Mouse (Mus musculus) brain, embryonic 14.5 days (tissue): ENCODE measurements around the gene Glt28d2. TPM values are rescaled to one million over a fixed set of nuclear protein-coding genes. Genes with fewer than 3 reads are reported as not detected.

Experiments used
- DNase-seq: peaks from one replicate; pipeline ENCODE4 v3.0.0-alpha.2; 2011; ENCODE audit warnings: low read depth
- CTCF ChIP-seq: fragments of 200-500 bp; IDR thresholded peaks from 2 replicates; pipeline ENCODE4 v1.5.1; 2012; ENCODE audit warnings: inconsistent platforms, mild to moderate bottlenecking, moderate library complexity, borderline replicate concordance; ENCODE audit not compliant: insufficient read depth, insufficient read length; ENCODE audit errors: extremely low read depth
- POLR2A ChIP-seq: fragments of 200-500 bp; IDR thresholded peaks from 2 replicates; pipeline ENCODE4 v1.6.1; 2012; ENCODE audit warnings: mild to moderate bottlenecking, inconsistent platforms, borderline replicate concordance; ENCODE audit not compliant: poor library complexity, insufficient read depth, insufficient read length, severe bottlenecking; ENCODE audit errors: extremely low read depth
- polyA plus RNA-seq: library from polyadenylated mRNA; depleted of rRNA; stranded (reverse); fragments of >200 nt; gene quantifications from 2 replicates; pipeline ENCODE4 v1.2.3, GENCODE M21; 2012

The Glt28d2 gene
- polyA plus RNA-seq, 1 experiment = 0.10 TPM

DNA sequence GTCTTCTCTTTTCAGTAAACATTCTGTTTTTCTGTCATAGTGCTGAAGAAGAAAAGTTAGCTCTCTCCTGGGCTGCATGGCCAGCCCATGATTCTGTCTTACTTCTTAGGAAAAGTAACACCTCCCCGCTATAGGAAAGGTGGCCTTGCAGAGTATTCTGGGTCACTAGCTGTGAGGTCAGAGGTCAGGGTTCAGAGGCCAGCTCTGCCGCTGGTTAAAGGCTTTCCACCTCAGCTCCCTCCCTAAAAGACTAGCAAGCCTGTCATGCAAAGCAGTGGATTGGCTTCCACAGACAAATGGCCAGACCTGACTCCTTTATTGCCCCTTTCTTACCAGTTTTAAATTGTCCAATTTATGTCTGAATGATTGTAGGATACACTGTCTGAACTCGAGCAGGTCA lies 23.3 kb downstream of the Glt28d2 start:
- no peak for TF ChIP-seq POLR2A
- no peak for TF ChIP-seq CTCF
- DNase-seq = no peak

DNA sequence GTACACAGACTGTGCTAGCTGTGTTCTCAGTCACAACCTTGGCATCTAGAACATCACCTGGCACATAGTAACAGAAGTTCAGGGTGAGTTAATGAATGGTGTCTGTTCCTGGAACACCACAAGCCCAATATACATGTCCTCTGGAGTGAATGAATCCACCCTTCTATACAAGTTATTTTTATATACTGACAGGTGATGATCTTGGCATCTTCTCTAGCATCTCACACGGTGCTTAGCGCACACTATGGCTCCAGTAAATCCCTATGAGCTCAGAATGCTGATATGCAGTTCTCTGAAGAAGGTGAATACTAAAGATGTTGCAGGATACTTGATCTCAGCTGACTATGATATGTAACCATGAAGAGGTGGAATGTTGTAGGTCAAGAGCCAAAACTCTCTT lies 24.4 kb downstream of the Glt28d2 start:
- TF ChIP-seq CTCF (no peak), POLR2A (no peak)
- no peak for DNase-seq

DNA sequence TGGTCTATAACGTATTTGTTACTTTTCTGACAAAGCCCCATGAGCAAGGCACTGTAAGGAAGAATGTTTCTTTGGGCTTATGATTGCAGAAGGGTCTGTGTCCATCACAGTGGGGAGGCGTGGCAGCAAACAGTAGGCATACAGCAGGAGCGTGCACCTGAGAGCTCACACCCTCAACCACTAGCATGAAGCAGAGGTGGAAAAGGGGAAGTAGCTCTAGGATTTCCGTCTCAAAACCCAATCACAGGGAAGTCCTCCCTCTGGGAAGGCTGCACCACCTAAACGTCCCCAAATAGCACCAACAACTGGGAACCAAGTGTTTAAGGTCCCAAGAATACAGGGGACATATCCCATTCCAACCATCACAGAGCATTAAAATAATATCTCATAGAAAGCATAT lies 26.3 kb downstream of the Glt28d2 start:
- no peak for DNase-seq
- TF ChIP-seq POLR2A = no peak
- TF ChIP-seq CTCF = no peak

DNA sequence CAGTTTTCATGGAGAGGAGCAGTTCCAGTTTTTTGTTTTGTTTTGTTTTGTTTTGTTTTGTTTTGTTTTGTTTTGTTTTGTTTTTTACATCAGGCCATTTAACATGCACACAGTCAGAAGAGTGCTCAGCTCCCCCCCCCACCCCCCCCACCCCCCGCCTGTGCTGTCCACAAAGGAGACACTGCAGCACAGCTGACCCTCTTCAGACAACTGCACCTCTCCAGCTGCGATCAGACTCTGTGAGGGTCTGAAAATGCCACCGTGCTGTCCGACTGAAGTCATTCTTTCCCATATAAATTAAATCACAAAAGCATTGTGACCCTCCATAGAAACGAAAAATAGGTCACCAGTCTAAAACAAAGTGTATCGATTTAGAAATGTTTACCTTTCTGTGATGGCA lies 28.0 kb downstream of the Glt28d2 start:
- no peak for DNase-seq
- TF ChIP-seq POLR2A (no peak), CTCF (no peak)

DNA sequence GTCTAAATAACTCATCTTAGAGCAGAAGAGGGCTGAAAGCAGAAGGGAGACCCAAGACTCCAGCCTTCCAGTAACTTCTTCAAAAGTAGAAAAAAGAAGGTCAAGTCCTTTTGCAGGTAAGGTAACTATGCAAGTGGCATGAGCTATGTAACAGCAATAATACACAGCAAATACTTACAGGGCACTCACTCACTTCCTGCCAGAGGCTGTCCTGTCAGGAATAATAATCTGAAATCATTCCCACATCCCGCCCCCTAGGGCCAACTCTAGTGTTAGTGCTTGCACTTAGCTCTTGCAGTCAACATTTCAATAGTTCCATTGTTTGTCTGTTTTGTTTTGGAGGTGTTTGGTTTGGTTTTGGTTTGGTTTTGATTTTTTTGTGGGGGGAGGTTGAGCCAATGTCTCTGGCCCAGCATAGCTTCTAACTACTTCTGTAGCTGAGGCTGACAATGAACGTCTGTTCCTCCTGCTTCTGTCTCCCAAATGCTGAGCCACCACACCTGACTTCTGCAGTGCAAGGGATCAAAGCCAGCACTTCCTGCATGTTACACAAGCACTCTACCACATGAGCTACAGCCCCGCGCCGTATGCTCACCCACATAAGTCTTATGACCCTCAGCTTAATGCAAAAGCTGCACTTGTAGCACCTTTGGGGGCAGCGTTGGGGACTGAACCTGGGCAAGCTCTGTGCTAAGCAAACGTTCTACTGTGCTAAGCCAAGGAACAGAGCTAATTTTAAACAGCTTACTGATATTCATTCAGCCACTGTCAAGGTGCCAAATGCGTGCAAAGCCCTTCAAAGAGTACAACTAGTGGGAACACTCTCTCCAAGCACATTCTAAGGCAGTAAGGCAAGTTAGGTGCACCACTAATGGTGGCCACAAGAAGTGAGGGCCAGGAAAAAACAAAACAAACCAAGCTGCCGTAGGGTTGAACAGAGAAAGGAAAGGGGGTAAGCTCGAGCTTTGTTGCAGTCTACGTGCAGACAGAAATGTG lies 28.9 kb downstream of the Glt28d2 start:
- TF ChIP-seq POLR2A (no peak), CTCF (no peak)
- DNase-seq = no peak

DNA sequence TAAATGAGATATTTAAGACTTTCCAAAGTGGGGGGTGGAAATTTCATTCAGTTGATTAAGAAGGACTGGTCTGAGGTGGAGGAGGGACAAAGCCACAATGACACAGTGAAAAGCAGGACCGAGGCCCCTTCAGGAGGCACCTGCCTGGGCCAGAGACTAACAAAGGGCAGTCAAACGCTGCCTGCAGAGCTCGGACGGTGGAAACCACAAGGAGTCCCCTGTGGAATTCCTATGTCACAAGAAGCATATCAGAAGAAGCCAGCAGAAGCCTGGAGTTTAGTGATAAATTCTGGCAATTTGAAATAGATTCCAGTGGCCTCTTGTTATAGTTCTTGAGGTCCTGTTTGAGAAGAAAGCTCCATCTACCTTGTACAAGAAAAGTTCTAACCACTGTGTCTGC lies 30.2 kb downstream of the Glt28d2 start:
- no peak for DNase-seq
- TF ChIP-seq CTCF (no peak), POLR2A (no peak)

DNA sequence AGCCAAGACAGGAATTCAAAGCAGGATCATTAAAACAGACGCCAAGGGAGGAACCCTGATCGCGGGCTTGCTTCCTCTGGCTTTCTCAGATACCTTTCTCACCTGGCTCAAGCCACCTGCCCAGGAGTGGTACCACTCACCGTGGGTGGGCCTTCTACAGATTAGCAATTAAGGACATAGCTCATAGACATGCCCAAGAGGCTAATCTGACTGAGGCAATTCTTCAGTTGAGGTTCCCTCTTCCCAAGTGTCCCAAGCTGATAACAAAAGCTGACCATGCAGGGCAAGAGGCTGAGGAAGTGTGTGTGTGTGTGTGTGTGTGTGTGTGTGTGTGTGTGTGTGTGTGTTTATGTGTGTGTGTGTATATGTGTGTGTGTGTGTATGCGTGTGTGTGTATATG lies 31.4 kb downstream of the Glt28d2 start:
- no peak for DNase-seq
- TF ChIP-seq CTCF (no peak), POLR2A (no peak)

DNA sequence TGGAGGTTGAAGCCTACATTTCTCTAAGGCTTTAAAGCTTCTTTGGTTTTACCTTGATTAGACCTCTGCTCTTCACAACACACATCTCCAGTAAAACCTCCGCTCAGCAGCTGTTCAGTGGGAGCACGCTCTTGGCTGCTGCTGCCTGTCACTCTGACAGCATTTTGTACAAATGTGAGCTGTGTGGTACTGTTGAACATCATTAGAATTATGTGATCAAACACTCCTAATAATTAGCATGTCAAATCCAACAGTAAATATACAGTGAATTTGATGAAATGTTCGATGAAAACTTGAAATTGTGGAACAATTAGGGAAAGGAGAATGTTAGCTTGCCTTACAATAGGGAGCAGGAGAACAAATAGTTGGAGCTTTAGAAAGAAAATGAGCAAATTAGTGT lies 32.3 kb downstream of the Glt28d2 start:
- no peak for TF ChIP-seq POLR2A
- no peak for TF ChIP-seq CTCF
- peak; percentile 57 for DNase-seq

DNA sequence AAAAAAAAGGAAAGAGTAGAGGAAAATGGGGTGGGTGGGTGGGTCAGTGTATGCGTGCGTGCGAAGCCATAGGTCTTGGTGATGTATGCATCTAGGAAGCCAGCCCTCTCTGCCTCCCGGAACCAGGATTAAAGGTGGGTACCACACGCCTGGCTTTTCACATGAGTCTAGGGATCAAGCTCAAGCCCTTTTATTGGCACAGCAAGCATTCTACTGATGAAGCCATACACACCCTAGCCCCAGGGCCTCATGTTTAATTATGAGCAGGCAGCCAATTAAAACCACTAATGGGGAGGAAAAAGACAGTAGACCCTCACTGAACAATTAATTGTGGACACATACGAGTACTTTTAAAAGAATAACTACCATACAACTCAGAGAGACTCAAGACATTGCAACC lies 33.2 kb downstream of the Glt28d2 start:
- DNase-seq = peak; percentile 77
- TF ChIP-seq CTCF = no peak
- TF ChIP-seq POLR2A = no peak

DNA sequence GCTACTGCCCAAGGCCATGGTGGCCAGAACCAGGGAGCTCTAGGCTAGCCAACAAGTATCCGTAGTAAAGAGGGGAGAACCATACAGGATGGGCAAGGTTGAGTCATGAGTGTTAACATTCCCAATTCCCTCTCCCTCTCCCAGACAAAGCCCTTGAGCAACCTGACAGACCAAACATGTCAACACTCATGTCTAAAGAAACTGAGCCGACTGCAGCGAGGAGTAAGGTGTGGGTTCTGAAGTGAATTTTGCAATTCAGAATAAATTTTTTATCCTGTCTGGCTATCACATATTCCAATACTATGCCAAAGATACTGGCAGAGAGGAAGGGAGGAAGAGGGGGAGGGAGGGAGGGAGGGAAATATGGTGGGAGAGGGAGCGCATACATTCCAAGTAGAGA lies 33.6 kb downstream of the Glt28d2 start:
- peak; percentile 72 for DNase-seq
- TF ChIP-seq CTCF (no peak), POLR2A (no peak)

DNA sequence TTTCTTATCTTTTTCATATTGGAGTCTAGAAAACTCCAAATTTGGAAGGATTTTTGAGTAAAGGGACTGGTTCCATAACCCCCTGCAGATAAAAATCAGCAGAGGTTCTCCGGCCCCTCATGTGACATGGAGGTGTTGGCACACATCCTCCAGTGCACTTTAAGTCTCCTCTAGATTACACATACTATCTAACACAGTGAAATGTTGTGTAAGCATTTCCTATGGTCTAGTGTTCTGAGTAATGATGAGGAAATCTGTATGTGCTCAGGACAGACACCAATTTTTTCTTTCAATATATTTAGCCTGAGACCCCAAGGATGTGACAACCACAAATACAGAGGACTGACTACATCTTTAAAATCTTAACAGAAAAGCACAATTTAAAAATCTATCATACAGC lies 37.2 kb downstream of the Glt28d2 start:
- TF ChIP-seq POLR2A (no peak), CTCF (no peak)
- DNase-seq = no peak

DNA sequence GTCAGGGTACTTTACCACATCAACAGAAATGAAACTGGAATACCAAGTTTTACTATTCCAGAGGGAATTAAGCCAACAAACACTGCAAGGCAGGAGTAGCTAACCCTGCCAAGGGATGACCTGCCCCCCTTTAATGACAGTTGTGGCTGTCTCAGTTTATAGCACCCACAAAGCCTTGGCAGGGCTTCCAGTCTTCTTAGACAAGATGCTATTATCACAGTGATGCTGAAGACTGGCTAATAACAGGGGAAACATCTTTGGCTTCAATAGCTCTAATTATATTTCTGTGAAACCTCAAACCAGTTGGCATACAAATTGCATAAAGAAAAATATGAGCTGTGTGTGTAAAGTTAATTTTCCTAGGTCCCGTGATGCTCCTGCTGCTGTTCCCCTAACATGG lies 41.0 kb downstream of the Glt28d2 start:
- DNase-seq = peak; percentile 68
- TF ChIP-seq CTCF = no peak
- no peak for TF ChIP-seq POLR2A

DNA sequence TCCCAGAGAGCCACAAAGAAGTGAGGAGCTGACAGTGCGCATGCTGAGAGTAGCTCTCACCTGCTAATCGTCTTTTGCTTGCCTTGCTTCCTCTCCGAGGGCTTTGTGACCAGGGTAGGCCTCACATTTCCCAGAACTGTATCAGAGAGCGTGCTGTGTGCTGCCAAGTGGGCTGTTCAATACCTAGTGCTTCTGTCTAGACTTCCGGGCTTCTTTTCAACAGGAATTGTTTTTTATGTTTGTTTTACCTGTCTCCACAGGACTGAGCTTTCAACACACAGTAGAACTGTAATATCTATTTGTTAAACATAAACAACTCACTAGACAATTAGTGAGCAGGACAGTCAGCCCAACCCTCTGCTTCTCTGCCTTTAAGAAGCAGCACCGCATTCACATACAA lies 42.0 kb downstream of the Glt28d2 start:
- no peak for TF ChIP-seq POLR2A
- TF ChIP-seq CTCF = no peak
- no peak for DNase-seq

DNA sequence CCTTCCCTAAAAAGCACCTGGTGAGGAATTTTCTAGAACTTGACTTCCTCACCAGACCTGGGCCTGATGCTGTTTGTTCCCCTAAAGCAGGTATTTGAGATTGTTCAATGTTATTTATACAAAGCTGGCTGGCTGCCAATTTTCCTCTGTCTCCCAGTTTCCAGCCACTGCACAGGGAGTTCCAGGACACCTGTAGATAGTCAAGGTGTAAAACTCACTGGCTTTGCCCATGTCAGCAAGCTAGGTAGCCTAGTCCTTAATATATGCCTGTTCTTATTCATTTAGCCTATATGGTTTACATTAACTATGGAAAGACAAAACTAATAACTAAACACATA lies 44.5 kb downstream of the Glt28d2 start:
- DNase-seq = no peak
- TF ChIP-seq POLR2A (no peak), CTCF (no peak)

DNA sequence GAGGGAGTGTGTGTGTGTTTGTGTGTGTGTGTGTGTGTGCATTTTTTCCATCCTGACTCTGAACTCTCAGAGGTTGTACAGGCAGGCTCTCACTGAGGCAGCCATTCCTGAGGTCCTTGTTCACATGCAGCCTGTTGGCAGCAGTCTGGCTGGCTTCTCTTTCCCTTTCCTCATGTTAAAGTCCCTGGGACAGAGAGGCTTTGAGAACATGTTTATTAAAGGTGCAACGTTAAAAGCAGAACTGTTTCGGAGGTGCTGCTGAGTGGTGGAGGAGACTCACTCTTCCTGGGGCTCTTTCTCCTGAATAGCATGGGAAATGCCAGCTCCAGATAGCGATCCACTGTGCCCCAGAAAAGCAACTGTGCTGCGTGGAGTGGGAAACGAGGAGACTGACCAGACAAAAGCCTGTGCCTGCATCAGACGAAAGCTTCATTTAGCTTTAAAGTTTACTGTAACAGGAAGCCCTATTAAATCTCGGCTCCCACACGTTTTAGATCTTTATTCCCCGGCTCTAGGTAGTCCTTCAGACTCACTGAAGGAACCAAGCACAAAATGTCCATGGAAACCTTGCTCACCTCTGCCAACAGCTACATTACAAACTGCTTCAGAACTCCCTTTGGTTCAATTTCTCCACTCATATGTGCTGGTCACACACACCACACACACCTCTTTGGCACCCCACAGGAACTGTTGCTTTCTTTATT lies 45.0 kb downstream of the Glt28d2 start:
- TF ChIP-seq POLR2A = no peak
- no peak for TF ChIP-seq CTCF
- peak; percentile 28 for DNase-seq
